Comparison of ENCODE assay signal across 11 mouse cellular contexts in genomic region chr2:132613581-132614188, GRCm38 (mm10). TPM values are rescaled to one million over a fixed set of nuclear protein-coding genes. Genes with fewer than 3 reads are reported as not detected.
DNase-seq lines count a peak whose midpoint lies in the region; ATAC-seq and TF ChIP-seq lines count a peak whose summit lies in the region.
"Had no signal": no experiment of that assay in that cellular context is flagged by ENCODE, and none has a peak within 500 bp of the region (broad histone marks: within the 10 kb centered on the region; RNA-seq: fewer than 3 reads in every experiment).

No protein-coding gene starts in this region.

- H3K9me3 ChIP-seq in kidney, postnatal 0 days (replicated peaks; ENCODE audit: low read length) = no peaks in the 10 kb centered on the region
- H3K9me3 ChIP-seq: midbrain, embryonic 15.5 days had no signal

- no peak for TF ChIP-seq CTCF in kidney, postnatal 0 days (IDR thresholded peaks at IDR 0.05; ENCODE audit: low read depth)

- H3K4me3 ChIP-seq in kidney, postnatal 0 days (replicated peaks; ENCODE audit: low read depth, low read length) = no peak overlapping the region
- H3K4me3 ChIP-seq: hindbrain, embryonic 13.5 days; midbrain, embryonic 15.5 days had no signal

- no peak overlapping the region for H3K4me2 ChIP-seq in kidney, postnatal 0 days (ENCODE audit: low read length)
- H3K4me2 ChIP-seq: hindbrain, embryonic 13.5 days; midbrain, embryonic 15.5 days had no signal

- H3K4me1 ChIP-seq in kidney, postnatal 0 days (replicated peaks; ENCODE audit: insufficient read depth, low read length) = no peaks in the 10 kb centered on the region
- H3K4me1 ChIP-seq: hindbrain, embryonic 13.5 days; midbrain, embryonic 15.5 days had no signal

- H3K27ac ChIP-seq in kidney, postnatal 0 days = no peak overlapping the region
- H3K27ac ChIP-seq: hindbrain, embryonic 13.5 days; midbrain, embryonic 15.5 days had no signal

- ATAC-seq in kidney, postnatal 0 days (replicated peaks; ENCODE audit: low FRiP score, low read depth) = peak; percentile 59; the same call in 1 of the 2 replicates
- peak; percentile 91 for ATAC-seq in common myeloid progenitor, adult 5-6 weeks (replicated peaks; ENCODE audit: low read depth, poor library complexity, severe bottlenecking)
- peak; percentile 89 for ATAC-seq in megakaryocyte progenitor cell, adult 5-6 weeks (replicated peaks; ENCODE audit: poor library complexity)
- ATAC-seq: midbrain, embryonic 15.5 days had no signal

- 42% methylated on average over 5 of the region's 5 CpGs for WGBS in kidney, postnatal 0 days

- H3K27me3 ChIP-seq in kidney, postnatal 0 days (ENCODE audit: insufficient read depth, low read length) = no peaks in the 10 kb centered on the region
- H3K27me3 ChIP-seq: hindbrain, embryonic 13.5 days; midbrain, embryonic 15.5 days had no signal

- H3K36me3 ChIP-seq in kidney, postnatal 0 days (ENCODE audit: insufficient read depth, low read length) = no peaks in the 10 kb centered on the region
- H3K36me3 ChIP-seq: hindbrain, embryonic 13.5 days; midbrain, embryonic 15.5 days had no signal

- H3K9ac ChIP-seq in kidney, postnatal 0 days (ENCODE audit: low read depth, low read length) = no peak overlapping the region
- H3K9ac ChIP-seq: hindbrain, embryonic 13.5 days; midbrain, embryonic 15.5 days had no signal

- DNase-seq in kidney, postnatal 0 days (ENCODE audit: low spot score) = peak; percentile 25
- no peak for DNase-seq in kidney, adult 8-10 months
- DNase-seq in CD4-positive helper T cell, adult 2 months (ENCODE audit: low read depth, low spot score) = peak; percentile 84
- no peak for DNase-seq in cerebellum, postnatal 10 days
- no peak for DNase-seq in spleen, postnatal 4 days (ENCODE audit: low spot score in 2 of 2)
- no peak for DNase-seq in testis, postnatal 10 days (ENCODE audit: low spot score)
- DNase-seq: cerebellum, adult 18-20 months had no signal

RNA-seq across cellular contexts. Expression of gene Gpcpd1, which starts 26.2 kb away (rescaled TPM):
- 34.3 and 35.3 TPM in 2 replicates for polyA plus RNA-seq in kidney, postnatal 0 days (2015; fragmentation: Nextera tagmentation; extraction: Ambion mirVana)
- total RNA-seq in common myeloid progenitor, adult 5-6 weeks (2017) = 29.5 and 61.5 TPM in 2 replicates
- 28.9 and 32.2 TPM in 2 replicates for total RNA-seq in megakaryocyte progenitor cell, adult 5-6 weeks (2015)
- total RNA-seq in megakaryocyte progenitor cell, adult 5-6 weeks (2017) = 17.9 and 23.1 TPM in 2 replicates

Comparison
In these comparisons a context has a peak if more than half of its experiments do, and no peak if none do; other contexts are left out.
1. DNase-seq: peak in kidney, postnatal 0 days (single experiment) and CD4-positive helper T cell, adult 2 months (single experiment); none in kidney, adult 8-10 months (0 of 2), cerebellum, postnatal 10 days (0 of 2), spleen, postnatal 4 days (0 of 2) and testis, postnatal 10 days (single experiment).
2. Peak in every context shown above with its lines, with median percentiles within 50 percentile points of each other: ATAC-seq.